Mouse (Mus musculus) kidney, postnatal 4 days (tissue): ENCODE data around the gene Negr1.
"Not testable (repeated sequence)": the region's sequence is repeated elsewhere in the genome, so short reads cannot be mapped to it uniquely, and the experiment has no call there.

Experiments
- DNase-seq, 2 experiments: peaks; one replicate each; pipeline ENCODE4 v3.0.0; 2021; ENCODE audit warnings: mixed read lengths in 2 of 2

Negr1 gene

DNA sequence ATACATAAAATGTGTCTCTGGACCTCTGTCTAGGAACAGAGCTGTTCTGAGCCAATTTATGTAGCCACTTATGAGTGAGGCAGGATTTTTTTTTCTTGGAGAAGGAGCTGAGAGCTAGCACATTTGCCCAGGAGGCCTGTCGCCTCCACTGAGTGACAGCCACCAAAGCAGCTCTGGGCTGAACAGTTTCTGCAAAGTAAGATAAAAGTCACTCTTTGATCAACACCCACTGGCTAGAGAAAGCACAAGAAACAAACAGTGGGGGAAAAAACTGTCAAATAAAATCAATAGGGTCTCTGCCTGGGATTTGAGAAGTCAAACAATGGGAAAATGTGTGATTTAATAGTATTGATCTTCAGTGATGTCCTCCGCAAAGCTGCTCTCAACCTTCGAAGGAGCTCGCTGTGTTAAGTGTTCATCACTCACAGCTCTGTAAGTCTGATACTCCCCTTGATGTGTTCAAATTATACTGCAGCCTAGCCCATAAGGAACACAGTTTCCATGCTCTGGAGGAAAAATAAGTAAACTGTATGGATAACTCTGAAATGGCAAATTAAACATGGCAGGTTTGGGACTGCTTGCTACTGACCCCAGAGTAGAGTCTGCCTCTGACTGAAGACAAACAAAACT is 470.0 kb downstream of the Negr1 start:
- no peak for DNase-seq

DNA sequence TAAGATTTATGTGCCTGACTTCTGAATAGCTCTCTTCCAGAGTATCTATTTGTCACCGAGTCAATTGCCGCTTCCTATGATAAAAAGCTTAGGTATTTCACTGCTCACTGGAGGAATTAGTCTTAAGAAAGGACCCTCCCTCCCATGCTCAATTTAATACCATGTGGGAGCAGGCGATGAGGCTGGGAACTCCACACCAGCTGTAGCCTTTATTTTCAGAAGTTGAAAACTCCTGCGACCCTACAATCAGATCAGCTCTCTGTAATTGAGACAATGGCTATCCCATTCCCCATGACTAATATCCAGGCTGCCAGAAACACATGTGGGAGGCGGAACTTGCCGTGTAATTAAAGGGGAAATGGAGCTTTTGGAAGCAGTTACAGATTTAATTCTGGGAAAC is 474.4 kb downstream of the Negr1 start:
- no peak for DNase-seq

DNA sequence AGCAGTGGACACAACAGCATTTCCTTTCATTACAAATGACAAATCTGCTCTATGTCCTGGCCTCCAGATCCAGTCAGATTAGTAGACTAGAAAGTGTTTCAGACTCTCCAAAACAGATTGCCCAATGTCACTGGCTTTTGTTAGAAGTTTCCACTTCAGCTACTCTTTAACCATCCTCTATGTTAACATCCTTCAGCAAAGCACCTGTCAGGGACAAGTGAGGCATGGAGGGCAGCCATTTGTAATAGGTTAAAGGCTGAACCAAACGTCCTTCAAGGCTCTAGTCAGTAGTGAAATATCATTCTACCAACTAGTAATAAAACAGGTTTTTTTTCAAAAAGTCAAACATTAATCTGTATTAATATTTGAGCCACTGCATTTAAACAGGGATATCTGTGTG is 475.0 kb downstream of the Negr1 start:
- DNase-seq, result no peak

- no peak for DNase-seq
These were observed 479.0 kb downstream of the Negr1 start for GRCm38 (mm10) chr3:157040619-157041018.

DNA sequence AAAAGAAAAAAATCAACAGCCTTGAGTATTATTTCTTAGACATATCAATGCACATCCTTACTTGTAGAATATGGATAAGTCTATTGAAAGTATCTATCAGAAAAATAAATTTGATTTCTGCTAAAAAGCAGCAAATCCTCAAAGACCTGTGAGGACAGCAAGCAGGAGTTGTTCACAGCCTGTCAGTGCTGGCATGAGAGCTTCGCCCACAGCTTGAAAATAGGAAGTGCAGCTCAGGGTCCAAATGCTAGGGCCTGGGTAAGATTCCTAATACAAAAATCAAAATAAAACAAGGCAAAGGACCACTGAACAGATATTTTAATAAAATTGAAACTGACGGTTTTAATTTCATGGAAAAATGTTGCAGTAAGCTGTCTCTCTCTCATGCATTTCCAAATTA is 483.0 kb downstream of the Negr1 start:
- DNase-seq, result no peak

DNA sequence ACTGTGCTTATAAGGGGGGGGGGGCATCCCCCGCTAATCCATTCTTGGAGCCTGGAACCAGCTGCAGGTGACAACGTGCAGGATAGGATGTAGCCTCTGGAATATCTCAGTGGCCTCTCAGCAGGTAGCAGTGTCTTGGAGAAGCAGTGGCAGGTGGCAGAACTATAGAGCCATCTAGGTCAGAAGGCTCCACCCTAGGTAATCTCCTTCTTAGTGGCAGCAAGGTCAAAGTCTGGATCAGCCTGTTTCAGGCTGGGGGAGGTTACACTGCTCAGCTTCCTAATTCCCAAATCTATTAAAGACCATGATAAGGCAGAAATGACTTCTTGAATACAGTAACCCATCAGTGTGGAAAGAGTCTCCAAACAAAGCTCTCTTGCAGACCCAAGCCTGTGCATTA is 502.8 kb downstream of the Negr1 start:
- not testable (repeated sequence) for DNase-seq

DNA sequence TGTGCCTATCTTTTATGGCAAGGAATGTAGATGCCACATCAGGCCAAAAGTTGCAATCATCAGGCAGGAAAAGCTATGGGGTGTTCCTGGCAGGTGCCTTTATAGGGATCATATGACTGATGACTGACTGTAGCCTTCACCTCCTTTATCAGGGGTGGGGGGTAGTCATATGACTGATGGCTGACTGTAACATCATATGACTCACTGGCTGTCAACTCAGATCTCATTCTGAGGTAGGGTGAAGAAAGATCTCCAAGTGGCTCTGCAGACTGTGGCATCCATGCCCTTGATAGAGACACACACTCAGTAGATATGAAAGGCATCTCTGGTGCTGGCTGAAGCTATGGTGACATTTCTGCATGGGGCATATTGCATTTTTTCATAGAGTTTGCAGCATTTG is 504.7 kb downstream of the Negr1 start:
- DNase-seq, result no peak

GRCm38 (mm10) chr3:157079250-157079965 is 517.8 kb downstream of the Negr1 start:
- no peak for DNase-seq

- DNase-seq, result no peak
These were observed 518.3 kb downstream of the Negr1 start for GRCm38 (mm10) chr3:157079966-157080306.

DNA sequence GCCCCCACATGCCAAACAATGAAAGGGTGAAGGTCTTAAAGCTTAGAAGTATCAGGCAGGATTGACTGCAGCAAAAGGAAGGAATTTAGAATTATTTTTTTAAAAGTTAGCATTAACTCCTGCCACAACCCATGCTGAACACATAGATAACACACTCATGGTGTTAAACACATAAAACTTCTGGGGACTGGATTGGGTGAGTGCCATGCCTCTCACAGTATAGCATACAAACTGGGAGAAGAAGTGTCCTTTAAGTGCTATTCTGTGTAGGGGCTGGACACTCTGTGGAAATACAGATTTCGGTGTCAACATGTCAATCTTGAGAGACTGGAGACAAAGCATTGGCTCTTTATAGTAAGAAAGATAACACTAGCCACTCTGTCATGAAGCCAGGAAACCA is 519.0 kb downstream of the Negr1 start:
- DNase-seq, result no peak

DNA sequence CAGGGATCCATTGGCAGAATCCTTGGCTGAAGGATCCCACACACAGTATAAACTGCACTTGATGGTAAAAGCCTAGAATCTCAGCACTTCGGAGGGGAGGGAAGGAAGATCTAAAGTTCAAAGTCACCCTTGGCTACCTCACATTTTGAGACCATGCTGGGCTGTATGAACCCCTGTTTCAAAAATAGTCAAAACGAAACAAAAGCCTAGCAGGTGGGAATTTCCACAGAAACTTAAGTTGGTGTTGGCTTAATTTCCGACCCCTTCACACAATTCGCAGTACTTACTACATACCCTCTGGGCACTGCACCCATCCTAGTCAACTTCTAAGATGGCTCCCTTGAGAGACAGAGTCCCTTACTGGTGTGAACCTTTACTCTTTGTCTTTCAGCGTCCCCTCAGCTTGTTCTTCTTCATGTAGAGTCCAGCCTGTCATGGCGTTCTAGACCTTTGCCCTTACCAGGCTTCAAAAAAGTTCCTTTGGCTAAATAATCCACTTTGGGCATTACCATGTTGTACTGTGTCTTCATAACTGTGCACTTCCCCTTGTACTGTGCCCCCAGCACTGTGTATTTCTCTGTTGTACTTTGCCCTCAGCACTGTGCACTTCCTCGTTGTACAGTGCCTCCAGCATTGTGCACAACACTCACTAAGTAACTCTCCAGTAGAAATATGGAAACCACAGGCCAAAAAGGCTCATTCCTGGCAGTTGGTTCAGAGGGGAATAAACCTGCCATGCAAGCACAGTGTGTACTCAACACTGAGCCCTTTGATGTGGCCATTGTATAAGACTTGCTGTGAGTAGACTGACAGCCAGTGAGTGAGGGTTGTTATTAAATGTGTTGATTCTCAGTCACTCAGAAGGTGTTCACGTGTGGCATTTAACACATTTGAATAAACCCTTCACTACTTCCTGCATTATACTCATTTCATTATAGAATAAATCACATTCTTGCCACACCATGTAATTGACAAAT is 521.5 kb downstream of the Negr1 start:
- no peak for DNase-seq

GRCm38 (mm10) chr3:157085180-157085579 is 523.6 kb downstream of the Negr1 start:
- no peak for DNase-seq

- DNase-seq, result no peak
These were observed 528.5 kb downstream of the Negr1 start for GRCm38 (mm10) chr3:157090051-157090450.

GRCm38 (mm10) chr3:157096284-157096683 is 534.7 kb downstream of the Negr1 start:
- no peak for DNase-seq

DNA sequence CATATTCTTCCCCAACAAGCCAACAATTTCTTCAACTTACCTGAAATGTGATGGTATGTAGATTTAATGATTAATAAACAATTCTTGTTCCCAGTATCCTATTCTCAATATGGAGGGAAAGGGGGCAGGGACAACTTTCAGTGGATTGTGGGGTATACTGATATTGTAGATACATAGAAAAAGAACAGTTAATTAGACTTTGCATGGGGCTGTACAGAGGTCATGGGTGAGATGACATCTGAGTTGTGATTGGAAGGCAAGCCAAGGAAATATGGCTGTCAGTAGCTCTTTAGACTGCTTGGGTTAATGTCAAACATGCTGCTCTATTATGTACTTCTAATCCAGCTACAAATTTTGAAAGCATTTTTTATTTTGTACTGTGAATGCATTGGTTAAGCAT is 535.9 kb downstream of the Negr1 start:
- DNase-seq, result no peak

- DNase-seq, result no peak
These were observed 536.8 kb downstream of the Negr1 start for GRCm38 (mm10) chr3:157098417-157098816.

- no peak for DNase-seq
These were observed 543.4 kb downstream of the Negr1 start for GRCm38 (mm10) chr3:157104866-157105579.

DNA sequence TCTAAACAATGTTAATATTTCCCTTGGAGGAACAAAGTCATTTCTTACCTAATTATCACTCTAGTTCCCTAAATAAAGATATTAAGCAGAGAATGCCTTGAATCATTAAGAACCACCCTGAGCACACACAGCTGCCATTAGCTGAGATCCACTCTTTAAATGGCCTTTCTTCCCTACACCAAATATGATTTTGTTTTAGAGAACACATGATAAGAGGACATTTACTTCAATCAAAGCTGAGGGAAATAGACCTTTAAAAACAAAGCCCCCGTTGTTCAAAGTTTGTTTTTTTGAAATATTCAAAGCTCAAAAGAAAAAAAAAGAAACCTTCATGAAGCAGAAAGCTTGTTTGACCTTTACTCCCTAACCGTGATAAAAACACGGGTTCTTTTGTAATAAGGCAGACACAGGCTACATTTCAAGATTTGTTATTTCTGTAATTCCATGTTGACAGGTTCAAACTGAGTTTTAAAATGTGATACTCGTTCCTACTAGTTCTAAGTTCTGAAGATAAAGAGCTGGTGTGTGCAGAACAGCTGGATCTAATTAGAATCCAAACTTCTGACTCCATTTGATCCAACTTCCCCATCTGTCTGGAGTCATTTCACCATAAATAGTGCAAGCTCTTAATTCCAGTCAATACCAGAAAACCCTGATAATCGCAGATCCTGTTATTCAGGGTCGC is 544.1 kb downstream of the Negr1 start:
- DNase-seq, result no peak

DNA sequence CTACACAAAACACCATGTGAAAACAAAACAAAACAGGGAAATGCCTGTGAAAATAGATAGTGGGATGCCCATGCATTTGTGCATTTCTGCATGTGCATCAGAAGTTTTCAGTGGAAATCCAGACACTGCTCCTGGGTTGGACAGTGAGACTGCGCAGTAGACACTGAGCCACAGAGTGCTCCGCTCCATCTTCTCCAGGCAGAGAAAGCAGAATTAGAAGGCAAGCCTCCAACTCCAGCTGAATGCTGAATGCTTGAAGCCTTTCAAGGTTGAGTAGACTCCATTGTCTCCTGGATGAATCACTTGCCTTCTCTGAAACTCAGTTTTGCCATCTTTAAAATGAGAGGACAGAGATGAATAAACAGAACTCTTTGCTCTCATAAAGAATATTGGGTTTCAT is 546.6 kb downstream of the Negr1 start:
- no peak for DNase-seq

GRCm38 (mm10) chr3:157109308-157109707 is 547.7 kb downstream of the Negr1 start:
- DNase-seq, result peak; percentile 68 to 70

DNA sequence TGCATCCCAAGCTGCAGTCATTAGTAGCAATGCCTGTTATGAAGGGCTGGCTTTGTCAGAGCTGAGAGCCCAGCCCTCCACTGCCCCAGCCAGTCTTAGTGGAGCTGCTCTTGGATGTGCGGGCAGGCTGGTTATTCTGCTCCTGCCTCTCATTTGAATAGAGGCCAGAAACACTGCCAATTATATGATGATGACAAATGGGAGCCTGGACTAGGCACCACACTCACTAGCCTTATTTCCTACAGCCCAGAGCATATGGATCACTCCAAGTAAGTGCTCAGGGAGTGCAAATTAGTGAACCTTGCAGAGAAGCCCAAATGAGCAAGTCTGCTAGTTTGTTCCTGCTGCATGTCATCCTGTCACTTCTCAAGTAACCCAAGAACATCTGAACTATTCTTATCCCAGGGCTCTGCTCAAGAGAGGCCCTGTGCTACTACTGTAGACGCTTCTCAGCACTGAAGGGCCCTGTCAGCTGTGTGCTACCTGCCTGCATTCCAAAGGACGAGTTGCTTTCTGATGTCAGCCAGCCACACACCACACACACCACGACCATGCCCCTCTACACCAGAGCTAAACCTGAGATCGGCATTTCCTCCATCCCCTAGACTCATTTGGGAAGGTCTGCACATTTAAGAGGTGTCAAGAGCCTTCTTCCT is 553.6 kb downstream of the Negr1 start:
- peak in 1 of 2 experiments; percentile 6 for DNase-seq

DNA sequence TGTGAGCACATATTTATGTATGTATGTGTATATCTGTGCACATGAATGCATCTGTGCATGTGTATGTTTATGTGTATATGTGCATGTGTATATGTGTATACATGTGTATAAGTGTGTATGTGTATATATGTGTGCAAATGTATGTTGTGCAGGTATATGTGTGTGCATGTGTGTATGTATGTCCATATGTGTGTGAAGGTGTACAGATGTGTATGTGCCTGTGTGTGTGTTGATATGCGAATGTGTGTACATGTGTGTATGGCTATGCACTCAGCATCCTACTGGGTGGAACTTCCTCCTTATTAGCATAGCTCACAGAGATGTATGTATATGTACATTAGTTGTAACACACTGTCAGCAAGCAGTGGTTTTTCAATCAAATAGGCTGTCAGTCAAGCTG is 554.4 kb downstream of the Negr1 start:
- no peak for DNase-seq
